Mouse (Mus musculus) neural tube, embryonic 12.5 days (tissue): ENCODE results near the gene Fem1a. TPM values are rescaled to one million over a fixed set of nuclear protein-coding genes. Genes with fewer than 3 reads are reported as not detected.

Experiments
- ATAC-seq: fragments of 200-750 bp; cut with Nextera tagmentation; 2 replicates; pipeline ENCODE4 v1.8.0; 2017; ENCODE audit warnings: low read depth, mild to moderate bottlenecking, moderate TSS enrichment, moderate library complexity; ENCODE audit not compliant: low FRiP score
- H3K27ac ChIP-seq: fragments of 300-500 bp; sonication (generic); 2 replicates; pipeline ENCODE4 v1.5.1; 2016
- H3K27me3 ChIP-seq: fragments of 300-500 bp; sonication (generic); replicated peaks from 2 replicates; pipeline ENCODE4 v1.6.1; 2016; ENCODE audit warnings: mild to moderate bottlenecking
- H3K36me3 ChIP-seq: fragments of 300-500 bp; sonication (generic); 2 replicates; pipeline ENCODE4 v1.6.1; 2016; ENCODE audit warnings: mild to moderate bottlenecking
- H3K4me1 ChIP-seq: fragments of 300-500 bp; sonication (generic); 2 replicates; pipeline ENCODE4 v1.6.1; 2016
- H3K4me2 ChIP-seq: fragments of 300-500 bp; sonication (generic); replicated peaks from 2 replicates; pipeline ENCODE4 v1.6.1; 2016; ENCODE audit warnings: mild to moderate bottlenecking
- H3K4me3 ChIP-seq: fragments of 300-500 bp; sonication (generic); 2 replicates; pipeline ENCODE4 v1.5.1; 2016
- H3K9ac ChIP-seq: fragments of 300-500 bp; sonication (generic); 2 replicates; pipeline ENCODE4 v1.6.1; 2016; ENCODE audit warnings: mild to moderate bottlenecking
- H3K9me3 ChIP-seq: fragments of 300-500 bp; sonication (generic); 2 replicates; pipeline ENCODE4 v1.6.1; 2016; ENCODE audit warnings: mild to moderate bottlenecking
- WGBS: fragments of 180-500 bp; shearing (Covaris S2); methylation state at CpG from one replicate; pipeline ENCODE4 v1.1.7; 2016; 5-methylcytosine and 5-hydroxymethylcytosine counted together
- polyA plus RNA-seq: library from polyadenylated mRNA; unstranded; fragments of >200 nt; fragmentation: Nextera tagmentation; extraction: Ambion mirVana; gene quantifications from 2 replicates; pipeline ENCODE4 v1.2.1, GENCODE M21; 2016

Gene Fem1a
- polyA plus RNA-seq, 1 experiment from 2014 or later: 20.6 TPM

DNA sequence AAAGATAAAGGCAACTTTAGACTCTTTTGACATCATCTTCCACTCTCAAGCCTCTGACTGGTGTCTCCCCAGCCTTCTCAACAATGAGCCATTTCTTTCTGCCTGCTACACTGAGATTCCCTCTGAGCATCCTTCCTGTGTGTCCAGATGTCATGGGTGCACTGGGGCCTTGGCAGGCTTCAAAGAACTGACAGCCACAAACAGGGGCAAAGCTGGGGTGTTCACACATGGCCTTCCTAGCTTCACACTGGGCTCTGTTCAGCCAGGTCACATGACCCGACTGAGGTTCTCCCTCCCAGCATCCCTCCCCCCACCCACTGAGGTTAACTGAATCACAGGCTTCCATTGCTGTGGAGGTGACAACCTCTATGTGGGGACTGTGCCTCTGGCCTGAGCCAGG is 39.6 kb downstream of the Fem1a start:
- Histone ChIP-seq H3K4me1 (peaks cover 6% of the 10 kb centered on the region; the same call in 1 of the 2 replicates), H3K27ac (no peak overlapping the region), H3K4me3 (no peak overlapping the region), H3K36me3 (no peaks in the 10 kb centered on the region), H3K27me3 (no peaks in the 10 kb centered on the region), H3K9me3 (no peaks in the 10 kb centered on the region), H3K4me2 (no peak overlapping the region), H3K9ac (no peak overlapping the region)
- no peak for ATAC-seq
- 76% methylated on average over 1 of the region's 1 CpGs for WGBS

DNA sequence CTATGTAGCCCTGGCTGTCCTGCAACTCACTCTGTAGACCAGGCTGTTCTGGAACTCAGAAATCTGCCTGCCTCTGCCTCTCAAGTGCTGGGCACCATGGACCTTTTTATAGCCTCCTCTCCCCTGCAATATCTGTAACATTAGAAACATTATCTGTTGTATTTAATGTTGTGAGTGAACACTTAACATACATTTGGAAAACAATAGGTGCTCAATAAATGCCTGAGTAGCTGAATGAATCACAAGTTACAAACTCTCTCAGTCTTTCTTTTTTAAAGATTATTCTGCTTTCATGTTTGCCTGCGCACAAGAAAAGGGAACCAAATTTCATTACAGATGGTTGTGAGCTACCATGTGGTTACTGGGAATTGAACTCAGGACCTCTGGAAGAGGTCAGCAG is 41.6 kb downstream of the Fem1a start:
- Histone ChIP-seq H3K27ac (no peak overlapping the region), H3K9ac (no peak overlapping the region), H3K36me3 (no peaks in the 10 kb centered on the region), H3K4me2 (no peak overlapping the region), H3K9me3 (no peaks in the 10 kb centered on the region), H3K4me1 (peaks cover 8% of the 10 kb centered on the region; the same call in 1 of the 2 replicates), H3K27me3 (no peaks in the 10 kb centered on the region), H3K4me3 (no peak overlapping the region)
- no peak for ATAC-seq
- whole genome bisulfite sequencing: 90% methylated on average over 1 of the region's 1 CpGs

DNA sequence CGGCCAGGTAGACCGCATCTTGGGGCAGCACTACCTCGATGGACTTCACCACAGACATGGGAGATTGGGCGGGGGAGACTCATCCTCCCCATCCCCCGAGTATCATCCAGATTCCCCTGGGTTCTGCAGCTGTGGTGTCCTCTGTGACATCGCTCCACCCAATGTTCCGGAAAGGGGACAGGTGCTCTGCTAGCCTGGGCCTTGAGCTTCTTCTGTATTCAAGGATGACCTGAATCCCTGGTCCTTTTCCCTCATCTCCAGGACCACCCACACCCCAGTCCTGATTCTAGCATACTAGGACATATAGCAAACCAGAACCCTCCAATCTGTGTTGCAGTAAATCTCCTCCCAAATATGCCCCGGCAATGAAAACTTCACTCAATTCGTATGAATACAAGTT is 43.6 kb downstream of the Fem1a start, which contains the start of gene Arrdc5:
Arrdc5 (minus strand) TSS at position 101 of the 400 bp plus-strand sequence.
- peaks cover 23% of the 10 kb centered on the region for H3K4me1 ChIP-seq
- no peaks in the 10 kb centered on the region for H3K36me3 ChIP-seq
- no peaks in the 10 kb centered on the region for H3K9me3 ChIP-seq
- H3K27ac ChIP-seq: no peak within 1 kb of the TSS
- WGBS: 92% methylated on average over 9 of the region's 9 CpGs
- H3K27me3 ChIP-seq: no peaks in the 10 kb centered on the region
- H3K9ac ChIP-seq: no peak within 1 kb of the TSS
- no peak for ATAC-seq
- H3K4me2 ChIP-seq: no peak within 1 kb of the TSS
- H3K4me3 ChIP-seq: no peak within 1 kb of the TSS

DNA sequence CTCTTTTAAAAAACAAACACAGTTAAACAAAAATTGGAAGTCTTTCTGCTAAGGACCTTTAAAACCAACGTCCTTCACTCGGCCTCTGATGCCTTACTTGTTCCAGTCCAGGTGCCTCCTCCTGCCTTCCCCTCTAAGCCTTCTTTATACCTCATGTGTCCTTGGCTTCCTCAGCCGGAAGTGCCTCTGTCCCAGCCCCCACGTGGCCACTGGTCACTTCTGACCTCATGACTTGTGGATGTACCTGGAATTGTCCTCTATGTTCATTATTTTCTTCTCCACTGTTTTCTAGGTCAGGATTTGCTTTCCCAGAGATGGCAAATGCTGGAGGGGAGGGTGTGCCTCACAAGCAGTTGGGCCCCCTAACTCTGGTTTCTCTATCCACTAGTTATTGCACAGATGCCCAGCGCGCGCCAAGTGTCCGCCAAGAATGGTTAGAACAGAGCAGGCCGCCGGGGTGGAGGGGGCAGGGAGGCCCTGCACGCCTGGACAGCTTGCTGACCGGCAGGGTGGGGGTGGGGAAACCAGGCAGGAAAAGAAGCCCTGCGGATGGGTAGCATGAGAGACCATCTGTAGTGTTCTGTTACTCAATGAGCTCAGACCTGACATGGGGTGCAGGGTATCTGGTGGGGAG is 45.9 kb downstream of the Fem1a start:
- H3K9me3 ChIP-seq: no peaks in the 10 kb centered on the region
- no peak overlapping the region for H3K27ac ChIP-seq
- H3K4me3 ChIP-seq: no peak overlapping the region
- H3K9ac ChIP-seq: no peak overlapping the region
- WGBS: 23% methylated on average over 13 of the region's 13 CpGs
- H3K4me1 ChIP-seq: peaks cover 38% of the 10 kb centered on the region
- ATAC-seq: 0 out of 2 replicates have a peak, but pooled peaks have one; percentile 17
- H3K4me2 ChIP-seq: peak overlapping the region; percentile 95
- H3K27me3 ChIP-seq: no peaks in the 10 kb centered on the region
- H3K36me3 ChIP-seq: no peaks in the 10 kb centered on the region

DNA sequence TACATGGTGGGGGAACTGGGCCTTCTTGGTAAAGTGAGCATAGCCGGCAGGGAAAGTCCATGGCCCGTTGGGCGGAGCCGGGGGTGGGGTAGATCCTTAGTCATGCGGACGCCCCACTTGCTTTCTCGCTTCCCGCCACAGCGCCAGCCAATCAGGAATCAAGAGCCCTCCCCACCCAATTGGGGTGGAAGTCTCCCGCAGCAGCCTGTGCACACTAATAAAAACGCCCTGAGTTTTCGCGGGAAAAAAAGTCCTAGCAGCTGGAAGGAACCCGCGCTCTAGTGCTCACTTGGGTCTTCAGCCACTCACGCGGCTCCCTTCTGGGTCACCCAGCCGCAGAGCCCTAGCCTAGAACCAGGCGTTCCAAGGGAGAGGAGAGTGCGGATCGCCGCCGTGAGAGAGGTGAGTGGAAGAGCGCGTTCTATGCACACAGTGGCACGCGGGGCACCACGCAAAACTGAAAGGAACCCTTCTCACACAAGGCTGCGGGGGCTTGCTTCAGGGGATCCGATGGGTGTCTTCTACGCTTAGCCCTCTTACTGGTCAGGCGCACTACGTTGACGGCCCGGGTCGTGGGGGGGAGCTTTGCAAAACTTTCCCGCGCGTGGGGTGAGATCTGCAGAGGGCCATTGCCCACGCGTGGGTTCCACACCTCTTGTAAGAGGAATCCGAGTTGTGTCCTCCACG is 46.7 kb downstream of the Fem1a start, which contains the start of gene Uhrf1:
Uhrf1 (plus strand) TSS at position 162 of the 687 bp plus-strand sequence.
- under 1% methylated on average over 43 of the region's 43 CpGs for WGBS
- Histone ChIP-seq H3K36me3 (peaks cover 6% of the 10 kb centered on the region; the same call in 1 of the 2 replicates), H3K9ac (peak within 1 kb of the TSS; percentile 71), H3K9me3 (no peaks in the 10 kb centered on the region), H3K4me2 (peak within 1 kb of the TSS; percentile 95), H3K4me3 (peak within 1 kb of the TSS; percentile 79), H3K27ac (peak within 1 kb of the TSS; percentile 20; the same call in 1 of the 2 replicates), H3K27me3 (no peaks in the 10 kb centered on the region), H3K4me1 (peaks cover 38% of the 10 kb centered on the region)
- peak; percentile 61 for ATAC-seq

DNA sequence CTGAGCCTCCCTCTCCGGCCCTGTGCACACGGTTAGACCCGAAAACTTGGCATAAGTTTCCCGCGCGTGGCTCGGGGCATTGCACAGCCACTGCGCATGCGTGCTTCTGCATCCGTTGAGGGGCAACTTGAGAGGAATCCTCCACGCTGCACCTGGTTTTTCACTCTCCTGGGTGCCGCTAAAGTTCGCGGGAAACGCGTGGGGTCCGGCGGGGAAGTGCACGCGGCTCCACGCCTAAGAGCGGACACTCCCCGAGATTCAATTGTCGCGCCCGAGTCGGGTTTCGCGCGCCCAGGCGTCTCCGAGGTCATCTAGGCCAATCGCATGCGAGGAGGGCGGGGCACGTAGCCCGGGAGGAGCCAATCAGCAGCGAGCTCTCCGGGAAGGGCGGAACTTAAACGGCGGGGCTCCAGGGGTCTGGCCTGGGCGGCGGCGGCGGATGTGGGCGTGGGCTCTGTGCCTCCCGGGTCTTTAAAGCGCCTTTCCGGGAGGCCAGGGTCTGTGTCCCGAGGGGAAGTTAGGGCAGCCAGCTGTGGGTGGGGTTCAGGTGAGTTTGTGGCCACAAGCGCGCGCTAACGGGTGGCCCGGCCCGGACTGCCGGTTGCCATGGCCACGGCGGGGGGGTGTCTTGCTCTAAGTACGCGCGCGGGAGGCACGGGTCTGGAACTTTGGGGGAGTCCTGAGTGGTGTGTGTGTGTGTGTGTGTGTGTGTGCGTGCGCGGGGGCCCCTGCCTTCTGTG is 47.4 kb downstream of the Fem1a start:
- peak overlapping the region; percentile 71 for H3K9ac ChIP-seq
- H3K27ac ChIP-seq: 0 out of 2 replicates have a peak overlapping the region, but pooled peaks have one; percentile 20
- peak overlapping the region; percentile 79 for H3K4me3 ChIP-seq
- H3K4me2 ChIP-seq: peak overlapping the region; percentile 95
- peaks cover 38% of the 10 kb centered on the region for H3K4me1 ChIP-seq
- H3K9me3 ChIP-seq: no peaks in the 10 kb centered on the region
- H3K36me3 ChIP-seq: peaks cover 9% of the 10 kb centered on the region; the same call in 1 of the 2 replicates
- peak; percentile 95 for ATAC-seq
- under 1% methylated on average over 68 of the region's 68 CpGs for WGBS
- no peaks in the 10 kb centered on the region for H3K27me3 ChIP-seq

DNA sequence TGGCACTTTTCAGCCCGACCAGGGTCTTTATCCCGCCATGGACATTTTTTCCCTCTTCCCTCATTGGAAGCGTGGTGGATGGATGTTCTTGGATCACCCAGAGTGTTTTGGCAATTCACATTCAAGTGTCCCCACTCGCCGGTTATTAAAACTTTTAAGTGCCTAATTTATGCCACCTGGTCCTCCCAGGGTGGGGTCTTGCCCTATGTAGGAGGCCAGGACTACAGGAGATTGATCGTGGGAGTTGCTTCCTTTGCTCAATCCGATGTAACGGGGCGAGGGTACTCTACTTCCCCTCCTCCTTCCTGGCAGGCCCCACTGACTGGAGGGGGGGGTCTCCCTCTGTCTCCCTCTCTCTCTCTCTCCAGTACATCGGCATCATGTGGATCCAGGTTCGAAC is 48.1 kb downstream of the Fem1a start:
- 11% methylated on average over 11 of the region's 11 CpGs for WGBS
- no peak for ATAC-seq
- Histone ChIP-seq H3K27me3 (no peaks in the 10 kb centered on the region), H3K36me3 (peaks cover 16% of the 10 kb centered on the region; the same call in 1 of the 2 replicates), H3K9me3 (no peaks in the 10 kb centered on the region), H3K4me1 (peaks cover 38% of the 10 kb centered on the region), H3K4me3 (peak overlapping the region; percentile 79), H3K9ac (peak overlapping the region; percentile 71), H3K27ac (no peak overlapping the region), H3K4me2 (peak overlapping the region; percentile 95)

DNA sequence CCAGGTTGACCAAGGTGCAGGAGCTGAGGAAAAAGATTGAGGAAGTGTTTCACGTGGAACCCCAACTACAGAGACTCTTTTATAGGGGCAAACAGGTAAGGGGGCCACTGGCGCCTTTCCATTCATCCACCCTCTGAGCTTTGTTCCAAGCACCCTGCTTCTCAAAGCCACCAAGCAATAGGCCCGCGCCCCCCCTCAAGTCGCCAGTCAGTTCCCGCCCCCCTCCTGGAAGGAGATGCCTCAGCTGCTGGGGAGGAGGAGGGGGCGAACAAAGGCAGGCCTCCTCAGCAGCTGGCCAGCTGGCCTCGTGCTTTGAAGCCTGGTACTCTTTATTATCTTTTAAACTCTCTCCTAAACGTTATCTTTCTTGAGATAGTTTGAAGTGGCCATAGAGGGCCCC is 48.5 kb downstream of the Fem1a start:
- H3K9ac ChIP-seq: peak overlapping the region; percentile 71
- ATAC-seq: no peak
- H3K4me1 ChIP-seq: peaks cover 38% of the 10 kb centered on the region
- peak overlapping the region; percentile 95 for H3K4me2 ChIP-seq
- peaks cover 19% of the 10 kb centered on the region; the same call in 1 of the 2 replicates for H3K36me3 ChIP-seq
- no peaks in the 10 kb centered on the region for H3K27me3 ChIP-seq
- H3K4me3 ChIP-seq: peak overlapping the region; percentile 79
- H3K27ac ChIP-seq: no peak overlapping the region
- no peaks in the 10 kb centered on the region for H3K9me3 ChIP-seq
- 20% methylated on average over 9 of the region's 9 CpGs for WGBS

DNA sequence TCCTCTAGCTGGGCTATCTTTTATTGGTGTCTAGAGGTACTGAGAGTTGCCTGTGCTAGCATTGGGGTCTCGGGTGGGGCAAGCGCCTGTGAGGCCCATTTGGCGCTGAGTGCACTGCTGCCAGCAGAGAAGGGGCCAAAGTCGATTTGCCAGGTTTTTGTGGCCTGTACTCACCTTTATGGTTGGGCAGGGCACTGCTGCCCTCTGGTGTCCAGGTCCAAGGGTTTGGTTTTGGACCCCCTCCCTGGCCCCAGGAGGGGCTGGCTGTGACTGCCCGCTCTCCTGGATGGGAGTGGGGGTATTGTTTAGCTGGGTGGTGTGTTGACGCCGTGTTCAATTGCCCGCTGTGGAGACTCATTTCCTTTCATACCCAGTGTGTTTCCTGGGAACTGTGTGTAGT is 49.2 kb downstream of the Fem1a start:
- H3K4me1 ChIP-seq: peaks cover 38% of the 10 kb centered on the region

DNA sequence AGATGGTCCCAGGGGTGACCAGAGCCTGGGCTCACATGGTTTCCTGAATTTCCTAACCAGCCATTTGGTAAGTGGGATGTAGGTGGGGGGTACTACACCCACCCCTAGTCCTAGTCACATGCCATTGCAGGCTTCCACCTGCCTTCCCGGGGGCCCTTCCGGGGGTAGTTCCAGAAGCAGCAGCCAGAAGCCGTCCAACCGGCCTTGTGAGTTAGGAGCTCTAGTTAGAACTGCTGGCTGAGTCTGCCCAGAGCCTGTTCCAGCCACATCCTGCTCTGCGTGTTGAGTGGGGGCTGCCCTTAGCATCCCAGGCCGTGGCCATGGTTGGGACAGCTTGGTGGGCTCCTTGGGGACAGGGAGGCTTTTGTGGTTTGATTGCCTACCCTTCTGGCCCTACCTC is 51.5 kb downstream of the Fem1a start:
- no peak overlapping the region for H3K27ac ChIP-seq
- 85% methylated on average over 6 of the region's 6 CpGs for WGBS
- H3K9me3 ChIP-seq: no peaks in the 10 kb centered on the region
- ATAC-seq: no peak
- H3K4me1 ChIP-seq: peaks cover 32% of the 10 kb centered on the region
- H3K9ac ChIP-seq: no peak overlapping the region
- H3K4me3 ChIP-seq: no peak overlapping the region
- peaks cover 47% of the 10 kb centered on the region; the same call in 1 of the 2 replicates for H3K36me3 ChIP-seq
- H3K4me2 ChIP-seq: no peak overlapping the region
- H3K27me3 ChIP-seq: no peaks in the 10 kb centered on the region

More for the DNA sequence above, 49.2 kb downstream of the Fem1a start:
- 62% methylated on average over 8 of the region's 8 CpGs for WGBS
- H3K4me3 ChIP-seq: no peak overlapping the region
- H3K9me3 ChIP-seq: no peaks in the 10 kb centered on the region
- no peak overlapping the region for H3K27ac ChIP-seq
- no peak for ATAC-seq
- peaks cover 26% of the 10 kb centered on the region; the same call in 1 of the 2 replicates for H3K36me3 ChIP-seq
- H3K27me3 ChIP-seq: no peaks in the 10 kb centered on the region
- H3K9ac ChIP-seq: no peak overlapping the region
- peak overlapping the region; percentile 95 for H3K4me2 ChIP-seq

DNA sequence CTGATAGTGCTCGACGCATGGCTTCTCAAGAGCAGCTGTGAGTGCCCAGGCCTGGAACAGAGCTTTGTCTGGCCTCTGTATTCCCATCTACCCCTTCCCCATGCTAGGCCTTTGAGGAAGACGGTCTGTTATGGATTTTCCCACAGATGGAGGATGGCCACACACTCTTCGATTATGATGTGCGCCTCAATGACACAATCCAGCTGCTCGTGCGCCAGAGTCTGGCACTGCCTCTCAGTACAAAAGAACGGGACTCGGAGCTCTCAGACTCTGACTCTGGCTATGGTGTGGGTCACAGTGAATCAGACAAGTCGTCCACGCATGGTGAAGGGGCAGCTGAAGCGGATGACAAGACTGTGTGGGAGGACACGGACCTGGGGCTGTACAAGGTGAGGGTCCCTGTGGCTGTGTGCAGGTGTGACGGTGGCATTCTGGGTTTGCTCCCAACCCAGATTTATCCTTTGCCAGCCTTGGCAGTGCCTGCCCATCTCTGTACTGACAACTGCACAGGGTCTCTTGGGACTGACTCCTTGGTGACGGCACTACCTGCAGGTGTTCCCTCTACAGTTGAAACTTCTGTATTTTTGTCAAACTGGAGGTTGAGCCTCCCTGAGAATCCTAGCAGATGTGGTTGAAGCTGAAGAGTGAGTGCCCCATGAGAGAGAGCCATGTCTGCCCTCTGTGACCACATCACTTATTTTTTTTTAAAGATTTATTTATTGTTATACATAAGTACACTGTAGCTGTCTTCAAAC is 52.8 kb downstream of the Fem1a start:
- 92% methylated on average over 15 of the region's 15 CpGs for WGBS

More for the DNA sequence above, 52.8 kb downstream of the Fem1a start:
- Histone ChIP-seq H3K36me3 (peaks cover 56% of the 10 kb centered on the region; the same call in 1 of the 2 replicates), H3K27ac (no peak overlapping the region), H3K27me3 (no peaks in the 10 kb centered on the region), H3K9me3 (no peaks in the 10 kb centered on the region), H3K9ac (no peak overlapping the region), H3K4me1 (peaks cover 22% of the 10 kb centered on the region), H3K4me2 (no peak overlapping the region), H3K4me3 (no peak overlapping the region)
- ATAC-seq: no peak
